Mouse (Mus musculus) gastrocnemius, postnatal 14 days (tissue): ENCODE measurements around the gene Calm3. TPM values are rescaled to one million over a fixed set of nuclear protein-coding genes. Genes with fewer than 3 reads are reported as not detected.

Source experiments
- DNase-seq: peaks from one replicate; pipeline ENCODE4 v3.0.0; 2021; ENCODE audit warnings: mixed read lengths
- intact Hi-C: fragments of 180-260 bp; cut with DNase I; formaldehyde crosslinking; loops from one replicate; pipeline ENCODE4 v1.15.1; 2025; ENCODE audit warnings: low total_unique reads
- total RNA-seq, 2 experiments: library from RNA; stranded (reverse); gene quantifications; 2 replicates each; pipeline ENCODE4 v1.2.3; 2021

Calm3 gene
- total RNA-seq, 2 experiments from 2014 or later, result 247 to 276 TPM

DNA sequence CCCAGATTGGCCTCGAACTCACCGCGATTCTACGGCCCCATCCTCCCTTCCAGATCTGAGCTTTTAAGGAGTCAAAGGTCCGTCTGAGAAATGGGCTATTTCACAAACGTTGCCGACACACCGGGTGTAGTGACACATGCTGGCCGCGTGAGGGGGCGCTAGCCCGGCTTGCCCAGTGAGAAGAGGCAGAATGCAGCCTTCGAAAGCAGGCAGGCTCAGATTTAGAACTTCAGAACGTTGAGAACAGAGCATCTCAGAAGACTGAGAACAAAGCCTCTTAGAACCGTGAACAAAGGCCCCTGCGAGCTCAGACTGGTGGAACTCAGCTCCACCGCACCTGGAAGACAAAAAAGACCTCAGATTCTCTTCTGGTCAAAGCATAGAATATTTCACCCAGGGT, 49.7 kb downstream of the Calm3 start:
- intact Hi-C loops, result no loop called here
- peak; percentile 84 for DNase-seq

DNA sequence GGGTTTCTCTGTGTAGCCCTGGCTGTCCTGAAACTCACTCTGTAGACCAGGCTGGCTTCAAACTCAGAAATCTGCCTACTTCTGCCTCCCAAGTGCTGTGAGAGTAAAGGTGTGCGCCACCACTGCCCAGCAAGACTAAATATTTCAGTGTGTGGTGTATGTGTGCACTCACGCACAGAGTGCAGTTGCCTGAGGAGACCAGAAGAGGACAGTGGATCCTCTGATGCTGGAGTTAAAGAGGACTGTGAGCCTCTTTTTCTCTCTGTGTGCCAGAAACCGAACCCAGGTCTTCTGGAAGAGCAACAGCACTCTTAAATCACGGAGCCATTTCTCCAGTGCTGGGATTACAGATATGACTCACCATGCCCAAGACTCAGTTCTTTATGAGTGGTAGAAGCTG, 50.5 kb downstream of the Calm3 start:
- no peak for DNase-seq
- intact Hi-C loops, result no loop called here

DNA sequence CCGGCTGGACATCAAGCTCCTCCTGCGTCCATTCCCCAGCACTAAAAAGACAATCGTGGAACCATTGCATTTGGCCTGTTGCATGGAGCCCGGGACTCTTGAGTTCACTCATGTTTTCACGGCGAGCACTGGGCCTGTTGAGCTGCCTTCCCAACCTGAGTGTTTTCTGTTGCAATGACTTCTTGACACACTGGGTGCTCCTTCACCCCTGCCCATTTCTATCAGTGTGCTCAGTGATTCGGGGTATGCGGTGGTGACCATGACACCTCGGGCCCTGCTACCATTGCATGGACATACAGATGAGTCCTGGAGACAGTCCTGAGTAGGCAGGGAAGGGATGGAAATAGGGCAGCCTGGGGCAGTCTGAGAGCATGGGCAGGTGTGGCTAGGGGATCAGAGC, 51.4 kb downstream of the Calm3 start:
- intact Hi-C loops, result no loop called here
- DNase-seq, result no peak

DNA sequence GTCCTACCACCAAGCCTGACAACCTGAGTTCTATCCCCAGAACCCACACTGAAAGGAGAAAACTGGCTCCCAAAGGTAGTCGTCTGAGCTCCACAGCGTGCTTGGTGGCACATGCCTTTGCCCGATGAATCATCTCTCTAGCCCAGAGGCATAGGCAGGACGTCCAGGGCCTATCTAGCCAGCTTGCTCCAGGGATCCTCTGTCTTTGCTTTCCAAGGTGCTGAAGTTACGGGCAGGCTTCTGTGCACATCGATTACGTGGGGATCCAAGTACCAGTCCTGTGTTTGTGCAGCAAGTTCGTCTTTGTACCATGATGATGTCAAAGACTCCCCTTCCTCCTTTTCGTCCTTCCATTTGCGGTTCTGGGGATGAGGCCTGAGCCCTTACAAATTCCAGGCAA, 52.3 kb downstream of the Calm3 start:
- no peak for DNase-seq
- intact Hi-C loops, result no loop called here

DNA sequence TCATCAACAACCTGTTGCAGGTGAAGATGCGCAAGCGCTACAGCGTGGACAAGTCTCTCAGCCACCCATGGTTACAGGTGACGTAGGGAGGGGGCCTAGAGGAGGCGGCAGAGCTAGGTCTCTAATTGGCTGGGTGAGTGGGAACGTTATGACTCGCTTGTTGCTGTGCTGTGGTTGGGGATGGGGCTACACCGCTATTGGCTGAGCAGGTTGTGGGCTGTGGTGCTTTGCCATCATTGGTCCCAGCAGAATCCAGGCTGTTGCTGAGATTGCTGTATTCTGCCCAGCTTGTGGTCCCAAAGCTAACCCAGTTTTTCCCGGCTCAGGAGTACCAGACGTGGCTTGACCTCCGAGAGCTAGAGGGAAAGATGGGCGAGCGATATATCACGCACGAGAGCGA, 54.4 kb downstream of the Calm3 start:
- intact Hi-C loops, result no loop called here
- DNase-seq, result no peak

DNA sequence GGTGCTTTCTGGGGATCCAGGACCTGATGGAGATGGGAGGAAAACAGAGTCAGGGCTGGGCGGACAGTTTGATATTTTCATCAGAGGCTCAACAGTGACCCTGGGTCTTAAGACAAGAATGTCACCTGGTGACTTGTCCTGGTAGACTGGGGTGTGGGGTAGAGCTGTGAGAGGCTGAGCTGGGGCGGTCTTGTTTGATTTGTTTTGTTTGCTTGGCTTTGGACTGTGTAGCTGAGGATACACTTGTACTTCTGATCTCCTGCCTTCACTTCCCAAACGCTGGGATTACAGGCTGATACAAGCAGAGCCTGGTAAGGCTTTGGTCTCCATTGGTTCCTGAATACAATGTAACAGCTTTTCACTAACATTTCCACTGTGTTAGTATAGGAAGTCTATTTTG, 56.4 kb downstream of the Calm3 start:
- DNase-seq, result no peak
- intact Hi-C loops, result no loop called here

Other genes with a start within 250 kb of the Calm3 start
- not detected for gene Ceacam15, start 248.4 kb downstream of the Calm3 start, total RNA-seq
- not detected for gene Ceacam9, start 202.2 kb downstream of the Calm3 start, total RNA-seq
- gene Ap2s1, start 185.7 kb downstream of the Calm3 start, total RNA-seq, result 10 to 100 TPM; 62.5 to 62.9 TPM
- 10 to 100 TPM; 25.4 to 27.0 TPM for gene Slc1a5, start 142.8 kb downstream of the Calm3 start, total RNA-seq
- gene Strn4, start 108.2 kb downstream of the Calm3 start, total RNA-seq, result 10 to 100 TPM; 22.6 to 29.3 TPM
- 10 to 100 TPM; 24.2 to 25.8 TPM for gene Fkrp, start 107.4 kb downstream of the Calm3 start, total RNA-seq
- 10 to 100 TPM in 1 of 2 experiments, 1 to 10 TPM in 1; 8.5 to 11.8 TPM for gene Prkd2, start 81.2 kb downstream of the Calm3 start, total RNA-seq
- gene Dact3, start 48.8 kb downstream of the Calm3 start, total RNA-seq, result 1 to 10 TPM; 3.9 to 7.1 TPM
- gene Gng8, start 32.3 kb downstream of the Calm3 start, total RNA-seq, result under 1 TPM; 0.47 to 0.66 TPM
- gene Ptgir, start 17.6 kb downstream of the Calm3 start, total RNA-seq, result 1 to 10 TPM; 1.6 to 2.6 TPM
- gene Pnmal2, start 20.6 kb upstream of the Calm3 start, total RNA-seq, result 10 to 100 TPM in 1 of 2 experiments, 1 to 10 TPM in 1; 9.2 to 11.8 TPM
- not detected for gene Pnmal1, start 35.6 kb upstream of the Calm3 start, total RNA-seq
- under 1 TPM in 1 of 2 experiments, not detected in 1; 0.04 TPM for gene Gm42372, start 59.0 kb upstream of the Calm3 start, total RNA-seq
- gene Ccdc8, start 68.6 kb upstream of the Calm3 start, total RNA-seq, result 1 to 10 TPM; 5.8 to 6.5 TPM
- 10 to 100 TPM; 56.3 to 67.8 TPM for gene Ppp5c, start 103.8 kb upstream of the Calm3 start, total RNA-seq
- gene Hif3a, start 138.3 kb upstream of the Calm3 start, total RNA-seq, result 1 to 10 TPM; 1.6 to 6.0 TPM
- under 1 TPM; 0.04 to 0.09 TPM for gene Psg16, start 149.9 kb upstream of the Calm3 start, total RNA-seq
- gene Ceacam3, start 226.2 kb upstream of the Calm3 start, total RNA-seq, result not detected